Mouse (Mus musculus) midbrain, embryonic 11.5 days (tissue): ENCODE data around the gene Azgp1. TPM values are rescaled to one million over a fixed set of nuclear protein-coding genes. Genes with fewer than 3 reads are reported as not detected.
"Not testable (repeated sequence)": the region's sequence is repeated elsewhere in the genome, so short reads cannot be mapped to it uniquely, and the experiment has no call there.

Experiments used
- ATAC-seq: fragments of 200-750 bp; cut with Nextera tagmentation; 2 replicates; pipeline ENCODE4 v1.8.0; 2017; ENCODE audit warnings: moderate TSS enrichment, moderate library complexity; ENCODE audit not compliant: low FRiP score
- DNase-seq: peaks from one replicate; pipeline ENCODE4 v3.0.0; 2015; ENCODE audit warnings: low spot score; ENCODE audit errors: missing footprints
- H3K27ac ChIP-seq: fragments of 300-500 bp; sonication (generic); 2 replicates; pipeline ENCODE4 v1.5.1; 2014; ENCODE audit warnings: low read depth, low read length
- H3K27me3 ChIP-seq: fragments of 300-500 bp; sonication (generic); 2 replicates; pipeline ENCODE4 v1.6.1; 2014; ENCODE audit warnings: mild to moderate bottlenecking, low read length, moderate library complexity, mixed read lengths; ENCODE audit not compliant: control insufficient read depth, insufficient read depth
- H3K36me3 ChIP-seq: fragments of 300-500 bp; sonication (generic); 2 replicates; pipeline ENCODE4 v1.6.1; 2014; ENCODE audit warnings: mild to moderate bottlenecking, low read length, moderate library complexity, mixed read lengths; ENCODE audit not compliant: control insufficient read depth, insufficient read depth
- H3K4me1 ChIP-seq: fragments of 300-500 bp; sonication (generic); 2 replicates; pipeline ENCODE4 v1.6.1; 2014; ENCODE audit warnings: low read length; ENCODE audit not compliant: control insufficient read depth, insufficient read depth
- H3K4me2 ChIP-seq: fragments of 300-500 bp; sonication (generic); 2 replicates; pipeline ENCODE4 v1.6.1; 2014; ENCODE audit warnings: mild to moderate bottlenecking, moderate library complexity
- H3K4me3 ChIP-seq: fragments of 300-500 bp; sonication (generic); 2 replicates; pipeline ENCODE4 v1.5.1; 2014; ENCODE audit warnings: low read depth, low read length
- H3K9ac ChIP-seq: fragments of 300-500 bp; sonication (generic); 2 replicates; pipeline ENCODE4 v1.6.1; 2014; ENCODE audit warnings: low read length
- H3K9me3 ChIP-seq: fragments of 300-500 bp; sonication (generic); 2 replicates; pipeline ENCODE4 v1.6.1; 2016; ENCODE audit warnings: low read length; ENCODE audit not compliant: control insufficient read depth
- WGBS: fragments of 180-500 bp; shearing (Covaris S2); extraction: QIAGEN DNeasy Blood & Tissue Kit; methylation state at CpG from one replicate; pipeline ENCODE4 v1.1.7; 2014; 5-methylcytosine and 5-hydroxymethylcytosine counted together
- polyA plus RNA-seq: library from polyadenylated mRNA; unstranded; fragments of >200 nt; fragmentation: Nextera tagmentation; extraction: Ambion mirVana; gene quantifications from 2 replicates; pipeline ENCODE4 v1.2.1, GENCODE M21; 2014

Gene Azgp1
- polyA plus RNA-seq = not detected in 2 replicates

DNA sequence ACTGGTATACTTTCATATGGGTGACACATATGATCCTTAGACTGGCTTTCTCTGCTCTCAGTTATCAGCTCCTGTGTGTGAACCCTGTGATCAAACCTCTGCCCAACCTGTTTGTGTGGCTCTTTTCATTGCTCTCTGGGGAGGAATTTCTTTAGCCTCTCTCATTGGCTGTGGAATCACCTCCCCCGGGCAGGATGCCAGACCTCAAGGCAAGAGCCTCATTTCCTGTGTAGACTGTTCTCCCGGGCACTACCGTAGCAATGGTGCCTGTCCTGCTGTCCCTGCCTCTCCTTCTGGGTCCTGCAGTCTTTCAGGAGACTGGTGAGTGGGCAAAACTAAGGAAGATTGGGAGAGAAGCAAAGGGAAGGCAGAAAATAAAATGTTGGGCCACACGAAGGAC, at the start of gene Azgp1:
Gene Azgp1 (plus strand): TSS at position 221 of the 400 bp plus-strand sequence.
- H3K9ac ChIP-seq = no peak within 1 kb of the TSS
- H3K27me3 ChIP-seq = no peaks in the 10 kb centered on the region
- WGBS = 83% methylated on average over 4 of the region's 4 CpGs
- no peaks in the 10 kb centered on the region for H3K9me3 ChIP-seq
- no peak within 1 kb of the TSS for H3K27ac ChIP-seq
- DNase-seq (no peak), ATAC-seq (no peak)
- no peaks in the 10 kb centered on the region for H3K4me1 ChIP-seq
- no peak within 1 kb of the TSS for H3K4me3 ChIP-seq
- H3K36me3 ChIP-seq = no peaks in the 10 kb centered on the region
- no peak within 1 kb of the TSS for H3K4me2 ChIP-seq

DNA sequence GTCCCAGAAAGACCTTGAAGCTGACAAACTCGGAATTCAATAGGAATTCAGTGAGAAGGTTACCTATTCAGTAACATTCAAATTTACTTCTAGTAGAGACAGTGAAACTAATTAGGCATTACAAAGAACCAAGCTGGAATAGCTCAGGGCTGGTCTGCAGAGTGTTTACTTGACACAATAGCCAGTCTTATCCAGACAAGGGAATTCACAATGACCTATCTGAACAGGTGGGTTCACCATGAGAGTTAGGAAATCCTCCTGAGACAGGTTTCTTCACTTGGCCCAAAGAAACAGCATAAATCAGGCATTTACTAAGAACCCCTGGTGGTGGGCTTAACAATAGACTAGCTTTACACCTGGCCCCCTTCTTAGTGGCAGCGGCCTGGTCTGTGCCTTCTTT, 47.4 kb upstream of the Azgp1 start:
- WGBS = 78% methylated on average over 2 of the region's 2 CpGs
- H3K9ac ChIP-seq, H3K27me3 ChIP-seq, H3K4me3 ChIP-seq, H3K9me3 ChIP-seq, DNase-seq, H3K27ac ChIP-seq, H3K36me3 ChIP-seq, ATAC-seq, H3K4me2 ChIP-seq, H3K4me1 ChIP-seq: not testable (repeated sequence)

GRCm38 (mm10) chr5:137936486-137936885, 44.8 kb upstream of the Azgp1 start:
- no peak overlapping the region for H3K4me3 ChIP-seq
- H3K4me2 ChIP-seq = no peak overlapping the region
- H3K9ac ChIP-seq = no peak overlapping the region
- 85% methylated on average over 2 of the region's 2 CpGs for WGBS
- DNase-seq (no peak), ATAC-seq (no peak)
- H3K27ac ChIP-seq = no peak overlapping the region
- no peaks in the 10 kb centered on the region for H3K27me3 ChIP-seq
- no peaks in the 10 kb centered on the region for H3K36me3 ChIP-seq
- no peaks in the 10 kb centered on the region for H3K9me3 ChIP-seq
- H3K4me1 ChIP-seq = no peaks in the 10 kb centered on the region

GRCm38 (mm10) chr5:137937238-137937637, 44.1 kb upstream of the Azgp1 start:
- 67% methylated on average over 4 of the region's 4 CpGs for WGBS
- Histone ChIP-seq H3K9me3 (no peaks in the 10 kb centered on the region), H3K27ac (no peak overlapping the region)

GRCm38 (mm10) chr5:137940948-137941347, 40.4 kb upstream of the Azgp1 start:
- no peaks in the 10 kb centered on the region for H3K9me3 ChIP-seq
- WGBS = 86% methylated on average over 4 of the region's 4 CpGs
- DNase-seq (no peak), ATAC-seq (no peak)
- no peaks in the 10 kb centered on the region for H3K27me3 ChIP-seq
- H3K4me3 ChIP-seq = no peak overlapping the region
- H3K36me3 ChIP-seq = no peaks in the 10 kb centered on the region
- no peak overlapping the region for H3K4me2 ChIP-seq
- no peaks in the 10 kb centered on the region for H3K4me1 ChIP-seq
- no peak overlapping the region for H3K27ac ChIP-seq
- no peak overlapping the region for H3K9ac ChIP-seq

More at GRCm38 (mm10) chr5:137937238-137937637, 44.1 kb upstream of the Azgp1 start:
- ATAC-seq = no peak
- Histone ChIP-seq H3K4me3 (no peak overlapping the region), H3K4me1 (no peaks in the 10 kb centered on the region), H3K9ac (no peak overlapping the region), H3K27me3 (no peaks in the 10 kb centered on the region), H3K36me3 (no peaks in the 10 kb centered on the region), H3K4me2 (no peak overlapping the region)
- DNase-seq = no peak

DNA sequence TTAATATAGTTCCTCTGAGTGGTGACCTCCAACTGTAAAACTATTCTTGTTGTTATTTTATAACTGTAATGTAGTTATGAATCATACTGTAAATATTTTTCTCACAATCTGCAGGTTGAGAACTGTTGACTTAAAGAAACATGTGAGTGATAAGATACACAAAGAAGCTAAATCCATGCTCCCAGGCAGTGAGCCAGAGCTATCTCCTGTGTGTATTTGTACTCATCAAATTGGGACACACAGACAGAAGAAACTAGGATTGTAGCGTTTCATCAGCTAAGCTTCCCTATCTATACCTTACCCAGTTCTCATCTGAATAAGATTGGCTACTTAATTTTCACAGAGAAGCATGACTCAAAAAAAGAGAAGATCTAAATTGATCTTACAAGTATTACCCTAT, 38.2 kb upstream of the Azgp1 start:
- H3K36me3 ChIP-seq = no peaks in the 10 kb centered on the region
- no peaks in the 10 kb centered on the region for H3K9me3 ChIP-seq
- 83% methylated on average over 1 of the region's 1 CpGs for WGBS
- H3K27me3 ChIP-seq = no peaks in the 10 kb centered on the region
- no peak overlapping the region for H3K9ac ChIP-seq
- no peaks in the 10 kb centered on the region for H3K4me1 ChIP-seq
- no peak overlapping the region for H3K27ac ChIP-seq
- no peak overlapping the region for H3K4me3 ChIP-seq
- no peak overlapping the region for H3K4me2 ChIP-seq
- ATAC-seq = no peak
- DNase-seq = no peak

DNA sequence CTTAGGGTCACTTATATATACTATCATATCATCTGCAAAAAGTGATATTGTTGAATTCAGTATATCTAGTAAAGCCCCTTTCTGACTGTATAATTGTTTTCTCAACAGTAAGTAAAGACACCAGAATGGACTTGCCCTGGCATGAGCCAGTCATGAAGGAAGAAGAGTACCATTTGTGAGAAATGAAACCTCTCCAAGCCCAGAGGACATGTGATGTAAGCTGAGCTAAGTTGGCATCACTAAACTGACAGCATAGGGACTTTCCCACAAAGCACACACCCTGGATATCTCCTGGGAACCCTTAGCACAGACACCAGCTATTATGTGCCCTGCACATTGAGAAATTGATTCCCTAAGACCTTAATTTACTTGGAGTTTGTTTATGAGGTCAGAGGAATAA, 34.0 kb upstream of the Azgp1 start:
- no peaks in the 10 kb centered on the region for H3K4me1 ChIP-seq

DNA sequence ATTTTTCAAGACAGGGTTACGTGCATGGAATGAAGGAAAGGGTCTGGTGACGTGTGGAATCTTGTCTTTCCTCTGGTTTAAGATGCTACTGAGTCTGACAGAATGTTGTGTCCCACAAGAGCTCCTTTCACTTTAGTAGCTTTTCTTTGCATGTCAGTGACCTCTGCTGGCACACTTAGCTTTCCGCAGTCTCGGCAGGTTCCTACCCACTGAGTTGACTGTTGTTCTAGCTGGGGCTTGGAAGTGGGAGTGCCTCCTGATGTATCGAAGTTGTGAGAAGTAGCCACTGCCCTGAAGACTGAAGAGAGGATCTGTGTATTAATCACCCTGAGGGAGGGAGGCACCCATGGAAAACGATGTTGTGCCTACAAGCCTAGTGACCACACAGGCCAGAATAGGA, 30.1 kb upstream of the Azgp1 start:
- DNase-seq = no peak
- no peak overlapping the region for H3K4me3 ChIP-seq

More for the DNA sequence above, 34.0 kb upstream of the Azgp1 start:
- H3K4me2 ChIP-seq = no peak overlapping the region
- ATAC-seq (no peak), DNase-seq (no peak)
- H3K36me3 ChIP-seq = no peaks in the 10 kb centered on the region
- H3K4me3 ChIP-seq = no peak overlapping the region
- no peak overlapping the region for H3K27ac ChIP-seq
- H3K27me3 ChIP-seq = no peaks in the 10 kb centered on the region
- H3K9ac ChIP-seq = no peak overlapping the region
- no peaks in the 10 kb centered on the region for H3K9me3 ChIP-seq

GRCm38 (mm10) chr5:137956404-137956803, 24.9 kb upstream of the Azgp1 start:
- Histone ChIP-seq H3K27me3 (no peaks in the 10 kb centered on the region), H3K4me2 (no peak overlapping the region), H3K27ac (no peak overlapping the region), H3K36me3 (no peaks in the 10 kb centered on the region), H3K9ac (no peak overlapping the region), H3K4me3 (no peak overlapping the region), H3K4me1 (no peaks in the 10 kb centered on the region), H3K9me3 (no peaks in the 10 kb centered on the region)
- 85% methylated on average over 3 of the region's 3 CpGs for WGBS
- DNase-seq (no peak), ATAC-seq (no peak)

More for the DNA sequence above, 30.1 kb upstream of the Azgp1 start:
- Histone ChIP-seq H3K36me3 (no peaks in the 10 kb centered on the region), H3K4me2 (no peak overlapping the region), H3K9ac (no peak overlapping the region), H3K9me3 (no peaks in the 10 kb centered on the region), H3K4me1 (no peaks in the 10 kb centered on the region), H3K27me3 (no peaks in the 10 kb centered on the region), H3K27ac (no peak overlapping the region)
- 39% methylated on average over 6 of the region's 6 CpGs for WGBS
- no peak for ATAC-seq

DNA sequence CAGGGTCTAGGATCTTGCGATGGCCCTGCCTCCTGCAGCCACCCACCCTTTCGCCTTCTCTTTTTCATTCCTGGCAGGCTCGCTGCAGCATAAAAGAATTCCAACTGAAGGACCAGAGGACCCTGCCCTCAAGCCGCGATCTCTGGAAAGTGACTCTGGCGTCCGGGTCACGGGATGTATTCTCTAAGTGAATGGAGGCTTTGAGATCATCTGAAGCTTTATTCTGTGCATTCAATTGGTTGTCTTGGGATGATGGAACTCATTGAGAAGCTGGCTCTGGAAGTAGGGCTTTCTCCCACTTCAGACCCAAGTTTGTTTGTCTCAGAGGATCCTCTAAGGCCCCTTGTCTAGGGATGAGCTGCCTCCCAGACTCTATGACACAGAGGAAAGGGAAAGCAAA, 18.4 kb upstream of the Azgp1 start, which contains the start of gene Gjc3:
Gene Gjc3 (minus strand): TSS at position 154 of the 400 bp plus-strand sequence.
- Histone ChIP-seq H3K36me3 (no peaks in the 10 kb centered on the region), H3K9me3 (no peaks in the 10 kb centered on the region), H3K4me2 (no peak within 1 kb of the TSS), H3K27me3 (no peaks in the 10 kb centered on the region), H3K27ac (no peak within 1 kb of the TSS), H3K4me1 (no peaks in the 10 kb centered on the region), H3K9ac (no peak within 1 kb of the TSS), H3K4me3 (no peak within 1 kb of the TSS)
- no peak for ATAC-seq
- WGBS = 69% methylated on average over 8 of the region's 8 CpGs
- no peak for DNase-seq
